Mouse (Mus musculus): Measurements from ENCODE around the gene Dhx16. TPM values are rescaled to one million over a fixed set of nuclear protein-coding genes. Genes with fewer than 3 reads are reported as not detected.

Gene Dhx16
- 62.8 and 70.1 TPM in 2 replicates for polyA plus RNA-seq (2012; rRNA removed)

GRCm38 (mm10) chr17:35879245-35880057, at the start of gene Dhx16:
Dhx16 (plus strand) TSS chr17:35879819.
- WGBS = 5% methylated on average over 66 of the region's 66 CpGs
- TF ChIP-seq CTCF (IDR thresholded peaks at IDR 0.05; ENCODE audit: insufficient read depth, low read length) = peak; percentile 83
- TF ChIP-seq POLR2A (IDR thresholded peaks at IDR 0.05; ENCODE audit: borderline replicate concordance, extremely low read depth, low read depth, low read length) = peak; percentile 71; the same call in 1 of the 2 replicates
- H3K4me3 ChIP-seq (replicated peaks; ENCODE audit: extremely low read depth, low read depth, low read length) = peak within 1 kb of the TSS; percentile 82
- H3K4me1 ChIP-seq (ENCODE audit: control insufficient read depth, insufficient read depth, low read length) = peaks cover 6% of the 10 kb centered on the region
- peak; percentile 94 for DNase-seq

- TF ChIP-seq POLR2A (IDR thresholded peaks at IDR 0.05; ENCODE audit: borderline replicate concordance, extremely low read depth, low read depth, low read length) (no peak), CTCF (IDR thresholded peaks at IDR 0.05; ENCODE audit: insufficient read depth, low read length) (no peak)
- WGBS = 70% methylated on average over 8 of the region's 8 CpGs
- DNase-seq = no peak
- H3K4me1 ChIP-seq (ENCODE audit: control insufficient read depth, insufficient read depth, low read length) = peaks cover 21% of the 10 kb centered on the region
- H3K4me3 ChIP-seq (replicated peaks; ENCODE audit: extremely low read depth, low read depth, low read length) = no peak overlapping the region
Measured at GRCm38 (mm10) chr17:35832400-35833238, 47.0 kb upstream of the Dhx16 start.

GRCm38 (mm10) chr17:35833239-35833751, 46.3 kb upstream of the Dhx16 start:
- DNase-seq = no peak
- no peak overlapping the region for H3K4me3 ChIP-seq (replicated peaks; ENCODE audit: extremely low read depth, low read depth, low read length)
- no peak for TF ChIP-seq CTCF (IDR thresholded peaks at IDR 0.05; ENCODE audit: insufficient read depth, low read length)
- 30% methylated on average over 5 of the region's 5 CpGs for WGBS
- peaks cover 21% of the 10 kb centered on the region for H3K4me1 ChIP-seq (ENCODE audit: control insufficient read depth, insufficient read depth, low read length)

GRCm38 (mm10) chr17:35833894-35834293, 45.7 kb upstream of the Dhx16 start:
- WGBS = 49% methylated on average over 5 of the region's 5 CpGs

GRCm38 (mm10) chr17:35834696-35835422, 44.8 kb upstream of the Dhx16 start:
- TF ChIP-seq CTCF (IDR thresholded peaks at IDR 0.05; ENCODE audit: insufficient read depth, low read length) (0 out of 2 replicates have a peak, but pooled peaks have one; percentile 8), POLR2A (IDR thresholded peaks at IDR 0.05; ENCODE audit: borderline replicate concordance, extremely low read depth, low read depth, low read length) (no peak)
- WGBS = 49% methylated on average over 26 of the region's 26 CpGs
- Histone ChIP-seq H3K4me3 (replicated peaks; ENCODE audit: extremely low read depth, low read depth, low read length) (no peak overlapping the region), H3K4me1 (ENCODE audit: control insufficient read depth, insufficient read depth, low read length) (peaks cover 18% of the 10 kb centered on the region)
- no peak for DNase-seq

More at GRCm38 (mm10) chr17:35833894-35834293, 45.7 kb upstream of the Dhx16 start:
- DNase-seq = no peak
- TF ChIP-seq CTCF (IDR thresholded peaks at IDR 0.05; ENCODE audit: insufficient read depth, low read length) (no peak), POLR2A (IDR thresholded peaks at IDR 0.05; ENCODE audit: borderline replicate concordance, extremely low read depth, low read depth, low read length) (no peak)
- no peak overlapping the region for H3K4me3 ChIP-seq (replicated peaks; ENCODE audit: extremely low read depth, low read depth, low read length)
- H3K4me1 ChIP-seq (ENCODE audit: control insufficient read depth, insufficient read depth, low read length) = peaks cover 23% of the 10 kb centered on the region

- DNase-seq = no peak
- Histone ChIP-seq H3K4me3 (replicated peaks; ENCODE audit: extremely low read depth, low read depth, low read length) (no peak overlapping the region), H3K4me1 (ENCODE audit: control insufficient read depth, insufficient read depth, low read length) (peaks cover 16% of the 10 kb centered on the region)
- TF ChIP-seq POLR2A (IDR thresholded peaks at IDR 0.05; ENCODE audit: borderline replicate concordance, extremely low read depth, low read depth, low read length) (peak; percentile 18; the same call in 1 of the 2 replicates), CTCF (IDR thresholded peaks at IDR 0.05; ENCODE audit: insufficient read depth, low read length) (no peak)
- 50% methylated on average over 26 of the region's 26 CpGs for WGBS
Measured at GRCm38 (mm10) chr17:35835424-35836140, 44.0 kb upstream of the Dhx16 start.

- WGBS = 5% methylated on average over 24 of the region's 24 CpGs
- peak; percentile 83 for DNase-seq
- Histone ChIP-seq H3K4me3 (replicated peaks; ENCODE audit: extremely low read depth, low read depth, low read length) (peak overlapping the region; percentile 88), H3K4me1 (ENCODE audit: control insufficient read depth, insufficient read depth, low read length) (peaks cover 16% of the 10 kb centered on the region)
- TF ChIP-seq CTCF (IDR thresholded peaks at IDR 0.05; ENCODE audit: insufficient read depth, low read length) = peak; percentile 50
- TF ChIP-seq POLR2A (IDR thresholded peaks at IDR 0.05; ENCODE audit: borderline replicate concordance, extremely low read depth, low read depth, low read length) = no peak; the same call in 1 of the 2 replicates
Measured at GRCm38 (mm10) chr17:35836178-35836965, 43.2 kb upstream of the Dhx16 start.

GRCm38 (mm10) chr17:35836991-35837422, 42.6 kb upstream of the Dhx16 start:
- DNase-seq = peak; percentile 84
- H3K4me3 ChIP-seq (replicated peaks; ENCODE audit: extremely low read depth, low read depth, low read length) = peak overlapping the region; percentile 88
- under 1% methylated on average over 23 of the region's 25 CpGs for WGBS
- H3K4me1 ChIP-seq (ENCODE audit: control insufficient read depth, insufficient read depth, low read length) = peaks cover 18% of the 10 kb centered on the region
- no peak for TF ChIP-seq POLR2A (IDR thresholded peaks at IDR 0.05; ENCODE audit: borderline replicate concordance, extremely low read depth, low read depth, low read length)
- no peak for TF ChIP-seq CTCF (IDR thresholded peaks at IDR 0.05; ENCODE audit: insufficient read depth, low read length)
